Mouse (Mus musculus): ENCODE measurements at regions not wholly inside any gene's neighbourhood (a gene's known extent, or its start where the extent isn't known, plus 50 kb on each side); places are given as distances from the start of the nearest gene placed in this dataset.

GRCm38 (mm10) chr12:13691394-13692165 lies 422.6 kb downstream of the Nbas start:
- DNase-seq (ENCODE audit: low spot score in 2 of 2) = no peak

- DNase-seq (ENCODE audit: low spot score in 2 of 2) = no peak
Observed at GRCm38 (mm10) chr12:13677266-13677665, 408.3 kb downstream of the Nbas start.

GRCm38 (mm10) chr12:13669453-13669852 lies 400.5 kb downstream of the Nbas start:
- no peak for DNase-seq (ENCODE audit: low spot score in 2 of 2)

GRCm38 (mm10) chr12:13668485-13669022 lies 399.6 kb downstream of the Nbas start:
- no peak for DNase-seq (ENCODE audit: low spot score in 2 of 2)

GRCm38 (mm10) chr12:13639336-13639735 lies 370.4 kb downstream of the Nbas start:
- DNase-seq (ENCODE audit: low spot score in 2 of 2) = no peak

All from layer of hippocampus, adult 18-20 months (tissue).